ENCODE assay signal across 10 mouse cellular contexts in the genomic region with DNA sequence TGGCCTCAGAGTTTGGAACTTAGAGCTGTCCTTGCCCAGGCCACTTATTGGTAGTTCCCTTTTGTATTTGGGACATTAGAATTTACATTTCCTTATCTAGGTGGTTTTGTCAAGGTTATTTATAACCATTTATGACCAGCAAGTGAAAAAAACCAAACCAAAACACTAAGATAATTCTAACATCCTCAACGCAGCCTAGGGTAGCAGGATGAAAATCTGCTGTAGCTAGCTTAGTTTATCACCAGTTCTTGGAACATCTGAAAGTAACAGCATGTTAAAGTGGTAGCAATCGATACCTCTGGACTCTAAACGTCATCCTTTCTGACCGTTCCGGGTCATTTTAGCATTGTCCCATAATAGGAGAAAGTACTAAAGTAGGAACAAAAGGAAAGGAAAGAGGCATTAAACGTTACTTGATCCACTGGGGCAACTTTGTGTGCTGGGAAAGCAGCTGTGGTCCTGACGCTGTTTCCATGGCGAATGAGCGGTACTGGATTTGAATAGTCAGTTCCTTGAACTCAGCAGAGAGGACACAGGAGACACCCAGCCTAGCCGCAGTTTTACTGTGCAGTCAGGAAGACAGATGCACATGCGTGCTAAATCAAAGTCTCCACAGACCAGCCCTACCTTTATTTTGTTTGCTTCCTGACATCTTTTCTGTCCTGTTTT. TPM values are rescaled to one million over a fixed set of nuclear protein-coding genes. Genes with fewer than 3 reads are reported as not detected.
DNase-seq lines count a peak whose midpoint lies in the region; ATAC-seq and TF ChIP-seq lines count a peak whose summit lies in the region.
"Had no signal": no experiment of that assay in that cellular context is flagged by ENCODE, and none has a peak within 500 bp of the region (broad histone marks: within the 10 kb centered on the region; RNA-seq: fewer than 3 reads in every experiment).

No protein-coding gene starts in this region.

- 0 out of 2 replicates have a peak overlapping the region, but pooled peaks have one; percentile 37 for H3K27ac ChIP-seq in midbrain, embryonic 11.5 days (ENCODE audit: low read depth, low read length)
- H3K27ac ChIP-seq in midbrain, embryonic 15.5 days = no peak overlapping the region
- no peak overlapping the region for H3K27ac ChIP-seq in hindbrain, embryonic 15.5 days (replicated peaks)
- peak overlapping the region; percentile 53; the same call in 1 of the 2 replicates for H3K27ac ChIP-seq in stomach, postnatal 0 days (replicated peaks)
- H3K27ac ChIP-seq: lung, embryonic 15.5 days had no signal

- WGBS in midbrain, embryonic 11.5 days = 23% methylated on average over 11 of the region's 11 CpGs
- WGBS in midbrain, embryonic 15.5 days = 17% methylated on average over 11 of the region's 11 CpGs
- WGBS in hindbrain, embryonic 15.5 days = 24% methylated on average over 11 of the region's 11 CpGs
- WGBS in stomach, postnatal 0 days = 66% methylated on average over 11 of the region's 11 CpGs

- no peaks in the 10 kb centered on the region for H3K27me3 ChIP-seq in midbrain, embryonic 11.5 days (ENCODE audit: control insufficient read depth, insufficient read depth, low read length)
- no peaks in the 10 kb centered on the region for H3K27me3 ChIP-seq in midbrain, embryonic 15.5 days (replicated peaks)
- no peaks in the 10 kb centered on the region for H3K27me3 ChIP-seq in hindbrain, embryonic 15.5 days
- H3K27me3 ChIP-seq in stomach, postnatal 0 days (ENCODE audit: control insufficient read depth, insufficient read depth, low read length) = no peaks in the 10 kb centered on the region
- H3K27me3 ChIP-seq: heart, embryonic 13.5 days; lung, embryonic 15.5 days had no signal

- no peaks in the 10 kb centered on the region for H3K9me3 ChIP-seq in midbrain, embryonic 11.5 days (ENCODE audit: control insufficient read depth, low read length)
- H3K9me3 ChIP-seq in midbrain, embryonic 15.5 days = no peaks in the 10 kb centered on the region
- no peaks in the 10 kb centered on the region for H3K9me3 ChIP-seq in hindbrain, embryonic 15.5 days
- H3K9me3 ChIP-seq in stomach, postnatal 0 days (ENCODE audit: control insufficient read depth, low read length) = no peaks in the 10 kb centered on the region
- H3K9me3 ChIP-seq: heart, embryonic 13.5 days; lung, embryonic 15.5 days had no signal

- no peak overlapping the region for H3K9ac ChIP-seq in midbrain, embryonic 11.5 days (ENCODE audit: low read length)
- no peak overlapping the region for H3K9ac ChIP-seq in midbrain, embryonic 15.5 days
- no peak overlapping the region for H3K9ac ChIP-seq in hindbrain, embryonic 15.5 days
- no peak overlapping the region for H3K9ac ChIP-seq in stomach, postnatal 0 days (ENCODE audit: low read length)
- H3K9ac ChIP-seq: heart, embryonic 13.5 days; lung, embryonic 15.5 days had no signal

- H3K4me2 ChIP-seq in midbrain, embryonic 11.5 days = no peak overlapping the region
- no peak overlapping the region for H3K4me2 ChIP-seq in midbrain, embryonic 15.5 days
- peak overlapping the region; percentile 6 for H3K4me2 ChIP-seq in hindbrain, embryonic 15.5 days
- no peak overlapping the region for H3K4me2 ChIP-seq in stomach, postnatal 0 days (replicated peaks; ENCODE audit: low read depth)
- H3K4me2 ChIP-seq: heart, embryonic 13.5 days; lung, embryonic 15.5 days had no signal

- no peaks in the 10 kb centered on the region for H3K36me3 ChIP-seq in midbrain, embryonic 11.5 days (ENCODE audit: control insufficient read depth, insufficient read depth, low read length)
- H3K36me3 ChIP-seq in midbrain, embryonic 15.5 days (replicated peaks) = no peaks in the 10 kb centered on the region
- no peaks in the 10 kb centered on the region for H3K36me3 ChIP-seq in hindbrain, embryonic 15.5 days
- no peaks in the 10 kb centered on the region for H3K36me3 ChIP-seq in stomach, postnatal 0 days (ENCODE audit: control insufficient read depth, insufficient read depth, low read length)
- H3K36me3 ChIP-seq: heart, embryonic 13.5 days; lung, embryonic 15.5 days had no signal

- peaks cover 31% of the 10 kb centered on the region for H3K4me1 ChIP-seq in midbrain, embryonic 11.5 days (ENCODE audit: control insufficient read depth, insufficient read depth, low read length)
- H3K4me1 ChIP-seq in midbrain, embryonic 15.5 days = peaks cover 15% of the 10 kb centered on the region
- peaks cover 19% of the 10 kb centered on the region for H3K4me1 ChIP-seq in hindbrain, embryonic 15.5 days (replicated peaks)
- peaks cover 5% of the 10 kb centered on the region; the same call in 1 of the 2 replicates for H3K4me1 ChIP-seq in stomach, postnatal 0 days (replicated peaks; ENCODE audit: control insufficient read depth, insufficient read depth)

- ATAC-seq in midbrain, embryonic 11.5 days (ENCODE audit: low FRiP score) = peak; percentile 81
- no peak; the same call in 1 of the 2 replicates for ATAC-seq in midbrain, embryonic 15.5 days (replicated peaks)
- no peak for ATAC-seq in hindbrain, embryonic 15.5 days (ENCODE audit: low FRiP score, low read depth)
- ATAC-seq in stomach, postnatal 0 days (ENCODE audit: low FRiP score, low TSS enrichment) = no peak

- TF ChIP-seq EP300 in stomach, postnatal 0 days (optimal IDR thresholded peaks at IDR 0.05) = no peak

- no peak overlapping the region for H3K4me3 ChIP-seq in midbrain, embryonic 11.5 days (ENCODE audit: low read depth, low read length)
- H3K4me3 ChIP-seq in midbrain, embryonic 15.5 days = no peak overlapping the region
- H3K4me3 ChIP-seq in hindbrain, embryonic 15.5 days = no peak overlapping the region
- H3K4me3 ChIP-seq in stomach, postnatal 0 days (ENCODE audit: low read depth, low read length) = no peak overlapping the region
- H3K4me3 ChIP-seq: heart, embryonic 13.5 days; lung, embryonic 15.5 days had no signal

- no peak for TF ChIP-seq CTCF in stomach, postnatal 0 days (IDR thresholded peaks at IDR 0.05; ENCODE audit: low read depth)

- DNase-seq in adrenal gland, postnatal 14 days = peak; percentile 21
- DNase-seq in adrenal gland, adult 18-20 months (ENCODE audit: low spot score in 2 of 2) = no peak
- peak; percentile 89 for DNase-seq in midbrain, embryonic 11.5 days (ENCODE audit: low spot score, missing footprints)
- no peak for DNase-seq in stomach, postnatal 0 days (ENCODE audit: low spot score)
- no peak for DNase-seq in spleen, postnatal 14 days (ENCODE audit: low spot score in 2 of 2)
- DNase-seq in cerebellum, adult 9-10 months = no peak

RNA-seq across cellular contexts. Expression of a gene that starts 42.1 kb away (rescaled TPM):
- total RNA-seq in adrenal gland, postnatal 14 days (2021) = 109 and 125 TPM in 2 replicates
- 100 to 1,000 TPM; 106 to 208 TPM for total RNA-seq in adrenal gland, adult 18-20 months (2021)
- polyA plus RNA-seq in midbrain, embryonic 11.5 days (2014; fragmentation: Nextera tagmentation; extraction: Ambion mirVana) = 15.8 and 17.6 TPM in 2 replicates
- 7.6 and 8.1 TPM in 2 replicates for polyA plus RNA-seq in midbrain, embryonic 15.5 days (2015; fragmentation: Nextera tagmentation; extraction: Ambion mirVana)
- 8.0 and 8.6 TPM in 2 replicates for polyA plus RNA-seq in hindbrain, embryonic 15.5 days (2015; fragmentation: Nextera tagmentation; extraction: Ambion mirVana)
- polyA plus RNA-seq in stomach, postnatal 0 days (2015; fragmentation: Nextera tagmentation; extraction: Ambion mirVana) = 15.0 and 16.0 TPM in 2 replicates

RNA-seq across cellular contexts. Expression of a gene that starts 58.1 kb away (rescaled TPM):
- 14.7 and 15.9 TPM in 2 replicates for total RNA-seq in adrenal gland, postnatal 14 days (2021)
- total RNA-seq in adrenal gland, adult 18-20 months (2021) = 1 to 10 TPM; 5.6 to 6.4 TPM
- polyA plus RNA-seq in midbrain, embryonic 11.5 days (2014; fragmentation: Nextera tagmentation; extraction: Ambion mirVana) = 59.0 and 67.9 TPM in 2 replicates
- 29.8 and 30.2 TPM in 2 replicates for polyA plus RNA-seq in midbrain, embryonic 15.5 days (2015; fragmentation: Nextera tagmentation; extraction: Ambion mirVana)
- 29.5 and 31.2 TPM in 2 replicates for polyA plus RNA-seq in hindbrain, embryonic 15.5 days (2015; fragmentation: Nextera tagmentation; extraction: Ambion mirVana)
- 16.1 and 18.7 TPM in 2 replicates for polyA plus RNA-seq in stomach, postnatal 0 days (2015; fragmentation: Nextera tagmentation; extraction: Ambion mirVana)

Comparison
In these comparisons a context has a peak if more than half of its experiments do, and no peak if none do; other contexts are left out.
1. DNase-seq: peak in adrenal gland, postnatal 14 days (single experiment) and midbrain, embryonic 11.5 days (single experiment); none in adrenal gland, adult 18-20 months (0 of 2), stomach, postnatal 0 days (single experiment), spleen, postnatal 14 days (0 of 2) and cerebellum, adult 9-10 months (single experiment).
2. H3K27ac ChIP-seq: peak in midbrain, embryonic 11.5 days (single experiment) and stomach, postnatal 0 days (single experiment); none in midbrain, embryonic 15.5 days (single experiment) and hindbrain, embryonic 15.5 days (single experiment).